Mouse (Mus musculus): ENCODE data around the gene Cmas.

Gene Cmas

GRCm38 (mm10) chr6:142792241-142792968, 35.9 kb downstream of the Cmas start:
- no peak for DNase-seq (ENCODE audit: low spot score in 2 of 2)

- DNase-seq (ENCODE audit: low spot score in 2 of 2), result no peak
Observed at GRCm38 (mm10) chr6:142793468-142793867, 37.0 kb downstream of the Cmas start.

GRCm38 (mm10) chr6:142795087-142795486, 38.6 kb downstream of the Cmas start:
- no peak for DNase-seq (ENCODE audit: low spot score in 2 of 2)

GRCm38 (mm10) chr6:142795655-142796441, 39.4 kb downstream of the Cmas start:
- DNase-seq (ENCODE audit: low spot score in 2 of 2), result no peak

GRCm38 (mm10) chr6:142797996-142798395, 41.5 kb downstream of the Cmas start:
- DNase-seq (ENCODE audit: low spot score in 2 of 2), result no peak

- no peak for DNase-seq (ENCODE audit: low spot score in 2 of 2)
Observed at GRCm38 (mm10) chr6:142798837-142799236, 42.4 kb downstream of the Cmas start.

- no peak for DNase-seq (ENCODE audit: low spot score in 2 of 2)
Observed at GRCm38 (mm10) chr6:142799704-142800374, 43.4 kb downstream of the Cmas start.

- no peak for DNase-seq (ENCODE audit: low spot score in 2 of 2)
Observed at GRCm38 (mm10) chr6:142801687-142802086, 45.2 kb downstream of the Cmas start.

GRCm38 (mm10) chr6:142802617-142803525, 46.4 kb downstream of the Cmas start:
- DNase-seq (ENCODE audit: low spot score in 2 of 2), result no peak

GRCm38 (mm10) chr6:142804402-142804801, 47.9 kb downstream of the Cmas start, which contains the start of gene Sult6b2:
TSS of gene Sult6b2 (minus strand) at chr6:142804502.
- no peak for DNase-seq (ENCODE audit: low spot score in 2 of 2)

- DNase-seq (ENCODE audit: low spot score in 2 of 2), result no peak
Observed at GRCm38 (mm10) chr6:142806326-142806725, 49.8 kb downstream of the Cmas start.

GRCm38 (mm10) chr6:142809373-142810098, 53.0 kb downstream of the Cmas start:
- no peak for DNase-seq (ENCODE audit: low spot score in 2 of 2)

- DNase-seq (ENCODE audit: low spot score in 2 of 2), result no peak
Observed at GRCm38 (mm10) chr6:142810239-142810638, 53.8 kb downstream of the Cmas start.

- no peak for DNase-seq (ENCODE audit: low spot score in 2 of 2)
Observed at GRCm38 (mm10) chr6:142812969-142813368, 56.5 kb downstream of the Cmas start.

GRCm38 (mm10) chr6:142814011-142814410, 57.5 kb downstream of the Cmas start:
- DNase-seq (ENCODE audit: low spot score in 2 of 2), result no peak

- DNase-seq (ENCODE audit: low spot score in 2 of 2), result peak; percentile 50 to 67
Observed at GRCm38 (mm10) chr6:142814495-142814921, 58.0 kb downstream of the Cmas start.

- no peak for DNase-seq (ENCODE audit: low spot score in 2 of 2)
Observed at GRCm38 (mm10) chr6:142815513-142815912, 59.0 kb downstream of the Cmas start.

GRCm38 (mm10) chr6:142818306-142818705, 61.8 kb downstream of the Cmas start:
- no peak for DNase-seq (ENCODE audit: low spot score in 2 of 2)

- DNase-seq (ENCODE audit: low spot score in 2 of 2), result no peak
Observed at GRCm38 (mm10) chr6:142823008-142823787, 66.7 kb downstream of the Cmas start.
